Mouse (Mus musculus): ENCODE measurements around the gene Fas. TPM values are rescaled to one million over a fixed set of nuclear protein-coding genes. Genes with fewer than 3 reads are reported as not detected.

Fas gene
- polyA plus RNA-seq, 1 experiment, result 2.8 TPM

DNA sequence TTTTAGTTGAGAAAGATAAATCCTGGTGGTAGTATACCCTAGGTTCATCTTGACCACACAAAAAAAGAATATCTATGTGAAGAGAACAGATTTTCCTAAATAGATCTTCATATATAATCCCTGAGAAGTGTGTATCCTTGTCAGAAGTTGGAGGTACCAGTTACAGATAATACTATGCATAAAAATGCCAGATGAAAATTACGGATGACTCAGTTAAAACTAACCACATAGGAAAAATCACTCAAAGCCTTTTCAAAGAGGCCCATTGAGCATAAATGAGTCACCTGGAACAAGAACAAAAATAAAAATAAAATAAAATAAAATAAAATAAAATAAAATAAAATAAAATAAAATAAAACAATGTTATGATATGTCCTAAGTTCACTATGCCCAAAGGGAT, 72.2 kb downstream of the Fas start:
- no peak overlapping the region for H3K4me3 ChIP-seq
- H3K36me3 ChIP-seq (ENCODE audit: control insufficient read depth, insufficient read depth), result no peaks in the 10 kb centered on the region
- no peaks in the 10 kb centered on the region for H3K79me2 ChIP-seq (ENCODE audit: control insufficient read depth, insufficient read depth)
- no peak overlapping the region for H3K4me2 ChIP-seq (ENCODE audit: low read depth)
- no peak overlapping the region for H3ac ChIP-seq (ENCODE audit: control insufficient read depth, insufficient read length)
- TF ChIP-seq USF1 (IDR thresholded peaks at IDR 0.05; ENCODE audit: low read depth) (no peak), TCF3 (IDR thresholded peaks at IDR 0.05; ENCODE audit: insufficient read length, low read depth) (no peak), E2F4 (IDR thresholded peaks at IDR 0.05; ENCODE audit: insufficient read depth) (no peak), REST (IDR thresholded peaks at IDR 0.05; ENCODE audit: insufficient read depth, insufficient read length) (no peak), POLR2A (IDR thresholded peaks at IDR 0.05; ENCODE audit: insufficient read length, low read depth) (no peak), MYOG (IDR thresholded peaks at IDR 0.05; ENCODE audit: control insufficient read depth in 1 of 3, insufficient read depth in 1 of 3, insufficient read length in 2 of 3, low read depth in 2 of 3) (no peak)
- H3K27me3 ChIP-seq (ENCODE audit: control insufficient read depth, insufficient read depth, insufficient read length), result no peaks in the 10 kb centered on the region

DNA sequence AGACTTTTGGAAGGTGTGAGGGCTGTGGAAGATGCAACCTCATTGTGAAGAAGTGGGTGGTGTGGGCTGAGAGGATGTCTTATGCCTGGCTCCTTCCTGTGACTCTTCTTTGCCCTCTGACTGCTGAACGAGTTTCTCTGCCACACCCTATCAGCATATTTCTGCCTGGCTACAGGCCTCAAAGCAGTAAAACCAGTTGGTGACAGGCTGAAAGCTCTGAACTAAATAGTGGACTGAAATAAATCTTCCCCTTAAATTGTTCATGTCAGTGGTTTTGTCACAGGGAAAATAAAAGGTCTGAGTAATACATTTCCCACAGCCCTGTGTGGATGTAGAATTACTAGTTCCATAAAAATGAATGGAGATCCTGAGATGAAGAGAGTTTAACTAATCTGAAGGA, 79.1 kb downstream of the Fas start:
- Histone ChIP-seq H3K4me3 (no peak overlapping the region), H3K36me3 (ENCODE audit: control insufficient read depth, insufficient read depth) (no peaks in the 10 kb centered on the region), H3K79me2 (ENCODE audit: control insufficient read depth, insufficient read depth) (no peaks in the 10 kb centered on the region), H3ac (ENCODE audit: control insufficient read depth, insufficient read length) (no peak overlapping the region), H3K4me2 (ENCODE audit: low read depth) (peak overlapping the region; percentile 39), H3K27me3 (ENCODE audit: control insufficient read depth, insufficient read depth, insufficient read length) (no peaks in the 10 kb centered on the region)
- no peak for TF ChIP-seq USF1 (IDR thresholded peaks at IDR 0.05; ENCODE audit: low read depth)
- TF ChIP-seq E2F4 (IDR thresholded peaks at IDR 0.05; ENCODE audit: insufficient read depth), result no peak
- TF ChIP-seq MYOD1 (IDR thresholded peaks at IDR 0.05; ENCODE audit: control insufficient read depth in 1 of 3, insufficient read length in 2 of 3, low read depth in 2 of 3), result peak in 1 of 3 experiments; percentile 20

DNA sequence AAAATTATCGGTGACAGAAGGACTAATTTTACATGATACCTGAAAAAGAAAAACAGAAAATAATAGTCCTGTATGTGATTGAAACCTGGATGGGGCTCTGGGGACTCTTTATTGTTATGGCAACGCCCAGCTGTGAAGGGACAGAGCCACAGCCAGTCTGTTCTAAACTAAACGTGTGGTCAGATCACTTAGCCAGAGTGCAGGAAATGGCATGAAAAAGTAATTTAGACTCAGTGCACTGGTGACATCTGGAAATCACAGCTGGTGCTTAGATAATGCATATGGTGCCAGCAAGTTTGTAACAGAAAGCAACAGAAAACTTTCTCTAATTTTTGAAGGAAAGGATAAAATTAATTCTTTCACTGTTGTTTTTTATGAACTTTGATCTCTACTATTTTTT, 79.9 kb downstream of the Fas start:
- H3K79me2 ChIP-seq (ENCODE audit: control insufficient read depth, insufficient read depth), result no peaks in the 10 kb centered on the region
- H3K4me3 ChIP-seq, result no peak overlapping the region
- H3K4me2 ChIP-seq (ENCODE audit: low read depth), result peak overlapping the region; percentile 39
- no peaks in the 10 kb centered on the region for H3K27me3 ChIP-seq (ENCODE audit: control insufficient read depth, insufficient read depth, insufficient read length)
- no peak overlapping the region for H3ac ChIP-seq (ENCODE audit: control insufficient read depth, insufficient read length)
- H3K36me3 ChIP-seq (ENCODE audit: control insufficient read depth, insufficient read depth), result no peaks in the 10 kb centered on the region
- no peak for TF ChIP-seq REST (IDR thresholded peaks at IDR 0.05; ENCODE audit: insufficient read depth, insufficient read length)
- TF ChIP-seq MYOG (IDR thresholded peaks at IDR 0.05; ENCODE audit: control insufficient read depth in 1 of 3, insufficient read depth in 1 of 3, insufficient read length in 2 of 3, low read depth in 2 of 3), result no peak
- peak; percentile 58 for TF ChIP-seq TCF12 (IDR thresholded peaks at IDR 0.05; ENCODE audit: insufficient read depth, poor library complexity, severe bottlenecking)
- no peak for TF ChIP-seq TCF3 (IDR thresholded peaks at IDR 0.05; ENCODE audit: insufficient read length, low read depth)
- no peak for TF ChIP-seq MAX (IDR thresholded peaks at IDR 0.05; ENCODE audit: low read depth)
- no peak for TF ChIP-seq POLR2A (IDR thresholded peaks at IDR 0.05; ENCODE audit: insufficient read length, low read depth)
- TF ChIP-seq USF1 (IDR thresholded peaks at IDR 0.05; ENCODE audit: low read depth), result no peak

Other genes with a start within 250 kb of the Fas start
- gene Lipn, start 223.3 kb upstream of the Fas start, polyA plus RNA-seq (2012; fragmentation: generic; extraction: Trizol), result not detected
- not detected for gene Lipm, start 189.7 kb upstream of the Fas start, polyA plus RNA-seq (2012; fragmentation: generic; extraction: Trizol)
- 0.06 TPM for gene Ankrd22, start 124.6 kb upstream of the Fas start, polyA plus RNA-seq (2012; fragmentation: generic; extraction: Trizol)
- gene Stambpl1, start 98.4 kb upstream of the Fas start, polyA plus RNA-seq (2012; fragmentation: generic; extraction: Trizol), result 26.9 TPM
- gene Acta2, start 35.1 kb upstream of the Fas start, polyA plus RNA-seq (2012; fragmentation: generic; extraction: Trizol), result 2,495 TPM
- gene Ch25h, start 184.5 kb downstream of the Fas start, polyA plus RNA-seq (2012; fragmentation: generic; extraction: Trizol), result 9.9 TPM
- 21.4 TPM for gene Lipa, start 236.8 kb downstream of the Fas start, polyA plus RNA-seq (2012; fragmentation: generic; extraction: Trizol)